Mouse (Mus musculus) E14TG2a.4 (cell line): ENCODE measurements at regions not wholly inside any gene's neighbourhood (a gene's known extent, or its start where the extent isn't known, plus 50 kb on each side); places are given as distances from the start of the nearest gene placed in this dataset.

Experiments
- H3K27me3 ChIP-seq: 2 replicates; pipeline ENCODE4 v1.6.1; 2014; ENCODE audit warnings: low read length, control low read depth; ENCODE audit not compliant: insufficient read depth
- H3K36me3 ChIP-seq: 2 replicates; pipeline ENCODE4 v1.6.1; 2014; ENCODE audit warnings: low read length, control low read depth; ENCODE audit not compliant: insufficient read depth
- H3K4me1 ChIP-seq: replicated peaks from 2 replicates; pipeline ENCODE4 v1.6.1; 2014; ENCODE audit warnings: low read depth, low read length, control low read depth
- H3K4me3 ChIP-seq: replicated peaks from 2 replicates; pipeline ENCODE4 v1.5.1; 2014; ENCODE audit warnings: mild to moderate bottlenecking, low read length
- H3K9me3 ChIP-seq: 2 replicates; pipeline ENCODE4 v1.6.1; 2014; ENCODE audit warnings: low read length, control low read depth
- CTCF ChIP-seq: conservative IDR thresholded peaks from 2 replicates; pipeline ENCODE4 v1.5.1; 2014; ENCODE audit warnings: low read length
- NANOG ChIP-seq: IDR thresholded peaks from 2 replicates; pipeline ENCODE4 v1.6.1; 2014; ENCODE audit warnings: borderline replicate concordance, low read length, mixed read lengths
- POU5F1 ChIP-seq: IDR thresholded peaks from 2 replicates; pipeline ENCODE4 v1.6.1; 2014; ENCODE audit warnings: low read length, borderline replicate concordance

- Histone ChIP-seq H3K9me3 (0 out of 2 replicates have a peak, but pooled peaks cover 8% of the 10 kb centered on the region), H3K27me3 (no peaks in the 10 kb centered on the region), H3K4me3 (no peak overlapping the region), H3K36me3 (no peaks in the 10 kb centered on the region), H3K4me1 (no peaks in the 10 kb centered on the region)
- no peak for TF ChIP-seq CTCF
- no peak for TF ChIP-seq NANOG
- TF ChIP-seq POU5F1 = no peak
Observed at GRCm38 (mm10) chr4:10189896-10190295, 684.4 kb upstream of the 2610301B20Rik start.

- no peaks in the 10 kb centered on the region for H3K9me3 ChIP-seq
- no peak overlapping the region for H3K4me3 ChIP-seq
- H3K4me1 ChIP-seq = no peaks in the 10 kb centered on the region
- no peak for TF ChIP-seq NANOG
- no peaks in the 10 kb centered on the region for H3K27me3 ChIP-seq
- no peaks in the 10 kb centered on the region for H3K36me3 ChIP-seq
Observed at GRCm38 (mm10) chr4:10197245-10197943, 676.9 kb upstream of the 2610301B20Rik start.

DNA sequence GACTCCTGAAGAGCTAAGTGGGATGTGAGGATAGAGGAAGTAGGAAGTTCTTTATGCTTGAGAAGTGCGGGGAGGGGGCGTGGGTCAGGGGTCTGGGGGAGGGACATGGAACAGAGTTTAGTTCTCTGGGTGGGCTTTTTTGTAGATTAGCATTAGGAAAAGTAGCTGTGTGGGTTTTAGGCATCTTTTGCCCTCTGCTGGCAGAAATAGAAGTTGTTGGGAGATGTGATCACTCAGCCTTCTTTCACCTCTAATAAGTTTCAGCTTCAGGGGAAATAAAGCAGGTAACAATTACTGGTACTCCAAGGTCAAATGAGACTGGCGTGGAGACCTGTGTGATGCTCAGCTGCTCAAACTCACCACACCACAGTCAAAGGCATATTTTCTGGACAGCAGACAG lies 672.5 kb upstream of the 2610301B20Rik start:
- no peaks in the 10 kb centered on the region for H3K27me3 ChIP-seq
- no peaks in the 10 kb centered on the region for H3K4me1 ChIP-seq
- TF ChIP-seq CTCF (0 out of 2 replicates have a peak, but pooled peaks have one; percentile 17), POU5F1 (no peak)
- H3K4me3 ChIP-seq = no peak overlapping the region
- H3K36me3 ChIP-seq = no peaks in the 10 kb centered on the region
- no peaks in the 10 kb centered on the region for H3K9me3 ChIP-seq

GRCm38 (mm10) chr4:10204224-10204623 lies 670.1 kb upstream of the 2610301B20Rik start:
- no peak for TF ChIP-seq CTCF
- no peak for TF ChIP-seq NANOG
- Histone ChIP-seq H3K4me3 (no peak overlapping the region), H3K27me3 (no peaks in the 10 kb centered on the region), H3K4me1 (no peaks in the 10 kb centered on the region), H3K9me3 (no peaks in the 10 kb centered on the region), H3K36me3 (no peaks in the 10 kb centered on the region)

DNA sequence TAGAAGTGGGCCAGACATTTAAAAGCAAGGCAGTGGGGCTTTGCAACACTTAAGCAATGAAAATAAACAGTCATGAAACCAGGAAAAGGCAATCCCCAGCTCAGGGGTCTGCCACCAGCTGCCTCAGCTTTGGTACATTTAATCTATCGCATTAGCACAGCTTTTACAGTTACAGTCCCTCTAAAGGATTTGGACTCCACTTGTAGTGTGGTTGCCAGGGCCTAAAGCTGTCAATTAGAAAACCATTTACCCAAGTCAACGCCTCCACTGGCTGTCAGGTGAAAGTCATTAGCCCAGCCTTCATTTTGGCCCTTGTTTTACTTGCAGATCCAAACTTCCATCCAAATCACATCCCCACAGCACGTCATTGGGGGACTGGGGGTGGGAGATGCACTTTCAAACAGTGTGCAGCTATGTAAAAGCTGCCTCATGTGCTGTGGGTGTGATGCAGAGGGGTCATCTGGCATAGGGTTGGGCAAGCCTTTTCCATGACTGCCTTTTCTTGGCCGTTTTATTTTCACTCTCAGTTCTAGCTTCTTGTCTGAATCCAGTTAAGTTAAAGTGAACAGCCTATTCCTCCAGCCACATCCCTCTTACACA lies 664.9 kb upstream of the 2610301B20Rik start:
- Histone ChIP-seq H3K27me3 (no peaks in the 10 kb centered on the region), H3K9me3 (no peaks in the 10 kb centered on the region), H3K4me3 (no peak overlapping the region), H3K4me1 (no peaks in the 10 kb centered on the region), H3K36me3 (no peaks in the 10 kb centered on the region)
- no peak for TF ChIP-seq NANOG
- no peak for TF ChIP-seq POU5F1
- TF ChIP-seq CTCF = no peak

DNA sequence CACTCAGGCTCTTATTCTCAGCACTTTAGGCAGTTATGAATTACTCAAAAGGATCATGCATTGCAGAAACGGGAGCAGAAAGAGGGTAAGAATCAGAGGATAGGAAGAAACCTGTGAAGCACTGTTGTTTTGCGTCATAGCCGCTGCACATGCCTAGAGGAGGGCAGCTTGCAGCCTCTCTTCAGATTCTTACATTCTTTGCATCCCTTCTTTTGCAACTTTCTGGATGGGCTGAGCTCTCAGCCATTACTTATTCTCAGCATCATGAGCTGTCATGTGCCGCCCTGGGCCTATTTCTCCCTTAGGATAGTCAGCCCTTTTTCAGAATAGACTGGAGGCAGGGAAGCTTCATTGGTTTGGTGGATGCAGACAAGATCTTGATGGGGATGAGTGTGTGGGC lies 663.0 kb upstream of the 2610301B20Rik start:
- H3K9me3 ChIP-seq = no peaks in the 10 kb centered on the region
- no peak overlapping the region for H3K4me3 ChIP-seq
- H3K4me1 ChIP-seq = no peaks in the 10 kb centered on the region
- no peaks in the 10 kb centered on the region for H3K36me3 ChIP-seq
- no peaks in the 10 kb centered on the region for H3K27me3 ChIP-seq
- no peak for TF ChIP-seq NANOG

- TF ChIP-seq NANOG (no peak), CTCF (no peak), POU5F1 (no peak)
- H3K9me3 ChIP-seq = no peaks in the 10 kb centered on the region
Observed at GRCm38 (mm10) chr4:10235324-10235723, 639.0 kb upstream of the 2610301B20Rik start.

GRCm38 (mm10) chr4:10242117-10242516 lies 632.2 kb upstream of the 2610301B20Rik start:
- Histone ChIP-seq H3K27me3 (no peaks in the 10 kb centered on the region), H3K4me3 (no peak overlapping the region), H3K36me3 (no peaks in the 10 kb centered on the region), H3K9me3 (peaks cover 5% of the 10 kb centered on the region), H3K4me1 (no peaks in the 10 kb centered on the region)
- TF ChIP-seq CTCF (no peak), POU5F1 (no peak), NANOG (no peak)

More at GRCm38 (mm10) chr4:10235324-10235723, 639.0 kb upstream of the 2610301B20Rik start:
- Histone ChIP-seq H3K4me3 (no peak overlapping the region), H3K4me1 (no peaks in the 10 kb centered on the region), H3K27me3 (no peaks in the 10 kb centered on the region), H3K36me3 (no peaks in the 10 kb centered on the region)

DNA sequence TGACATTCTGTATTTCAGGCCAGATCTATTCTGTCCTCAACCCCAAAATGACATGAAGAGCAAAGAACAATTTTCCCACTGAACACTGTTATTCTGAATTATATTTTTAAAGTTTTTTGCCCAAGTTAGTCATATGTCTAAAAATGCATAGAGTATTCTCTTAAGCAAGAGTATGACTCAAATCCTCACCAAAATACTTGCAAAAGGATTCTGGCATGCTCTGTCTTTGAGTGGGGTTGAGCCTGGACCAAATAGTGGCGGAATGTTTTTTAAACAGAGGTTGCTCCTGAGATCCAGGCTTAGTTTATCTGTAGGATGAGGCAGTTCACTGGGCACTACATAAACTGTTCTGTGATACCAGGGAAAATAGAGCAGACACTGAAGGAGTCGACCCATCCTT lies 631.4 kb upstream of the 2610301B20Rik start:
- peaks cover 5% of the 10 kb centered on the region for H3K9me3 ChIP-seq
- H3K4me3 ChIP-seq = no peak overlapping the region
- H3K27me3 ChIP-seq = no peaks in the 10 kb centered on the region
- no peaks in the 10 kb centered on the region for H3K36me3 ChIP-seq
- TF ChIP-seq NANOG (no peak), CTCF (no peak), POU5F1 (no peak)
- no peaks in the 10 kb centered on the region for H3K4me1 ChIP-seq
